Mouse (Mus musculus): Measurements from ENCODE around the gene Lipc. TPM values are rescaled to one million over a fixed set of nuclear protein-coding genes. Genes with fewer than 3 reads are reported as not detected.

Lipc gene
- polyA plus RNA-seq (2014; fragmentation: Nextera tagmentation; extraction: Ambion mirVana), result not detected in 2 replicates

DNA sequence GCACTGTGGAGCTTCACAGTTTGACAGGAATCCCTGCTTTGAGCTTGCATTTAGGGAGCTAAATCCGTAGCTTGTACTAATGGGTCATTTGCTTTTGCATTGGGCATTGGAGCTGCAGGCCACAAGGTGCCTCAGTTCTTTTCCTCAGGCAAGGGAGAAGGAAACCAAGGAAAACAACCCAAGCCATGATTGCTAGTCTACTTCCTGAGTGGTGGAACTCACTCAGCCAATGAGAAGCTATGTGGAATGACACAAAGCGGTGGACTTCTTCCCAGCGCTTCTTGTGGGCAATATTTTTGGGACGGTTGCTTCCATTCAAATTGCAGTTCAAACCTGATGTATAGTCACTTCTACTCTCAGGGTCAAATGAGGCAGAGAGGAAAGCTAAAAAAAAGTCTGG is at the start of gene Lipc:
Gene Lipc (minus strand): TSS at position 101 of the 400 bp plus-strand sequence.
- ATAC-seq (replicated peaks; ENCODE audit: low FRiP score, low TSS enrichment, low read depth) (no peak), DNase-seq (ENCODE audit: low spot score) (no peak)
- H3K4me1 ChIP-seq (replicated peaks; ENCODE audit: control insufficient read depth, insufficient read depth, low read length), result no peaks in the 10 kb centered on the region
- WGBS, result 87% methylated on average over 4 of the region's 4 CpGs
- H3K4me3 ChIP-seq (ENCODE audit: low read depth, low read length), result no peak within 1 kb of the TSS
- no peak within 1 kb of the TSS for H3K27ac ChIP-seq (ENCODE audit: low read depth)
- H3K4me2 ChIP-seq (ENCODE audit: low read length), result no peak within 1 kb of the TSS
- H3K27me3 ChIP-seq (replicated peaks; ENCODE audit: control insufficient read depth, insufficient read depth, low read length), result no peaks in the 10 kb centered on the region
- H3K9ac ChIP-seq (ENCODE audit: low read length), result no peak within 1 kb of the TSS
- H3K9me3 ChIP-seq (ENCODE audit: control insufficient read depth, low read length), result no peaks in the 10 kb centered on the region
- H3K36me3 ChIP-seq (ENCODE audit: control insufficient read depth, insufficient read depth, low read length), result no peaks in the 10 kb centered on the region

DNA sequence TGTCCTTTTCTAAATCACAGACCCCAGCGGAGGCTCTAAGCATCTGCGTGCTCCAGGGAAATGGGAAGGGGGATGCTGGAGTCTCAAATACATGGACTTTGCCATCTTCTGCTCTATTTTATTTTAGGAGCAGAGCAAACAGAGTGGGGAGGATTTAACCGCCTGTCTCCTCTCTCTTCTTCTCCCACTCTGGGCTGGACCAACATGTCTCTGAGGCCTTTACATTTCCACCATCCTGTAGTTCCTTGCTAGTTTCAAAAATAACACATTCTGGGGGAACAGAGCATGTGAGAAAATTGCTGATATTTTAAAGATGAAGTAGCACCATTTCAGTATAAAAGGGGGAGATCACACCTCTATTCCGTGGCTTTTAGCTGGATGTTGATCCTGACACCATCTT is 47.1 kb upstream of the Lipc start:
- 85% methylated on average over 4 of the region's 4 CpGs for WGBS
- no peak overlapping the region for H3K27ac ChIP-seq (ENCODE audit: low read depth)
- H3K4me2 ChIP-seq (ENCODE audit: low read length), result no peak overlapping the region
- H3K9ac ChIP-seq (ENCODE audit: low read length), result no peak overlapping the region
- H3K36me3 ChIP-seq (ENCODE audit: control insufficient read depth, insufficient read depth, low read length), result no peaks in the 10 kb centered on the region
- no peak for DNase-seq (ENCODE audit: low spot score)
- H3K4me3 ChIP-seq (ENCODE audit: low read depth, low read length), result no peak overlapping the region
- no peaks in the 10 kb centered on the region for H3K4me1 ChIP-seq (replicated peaks; ENCODE audit: control insufficient read depth, insufficient read depth, low read length)
- no peaks in the 10 kb centered on the region for H3K27me3 ChIP-seq (replicated peaks; ENCODE audit: control insufficient read depth, insufficient read depth, low read length)
- 0 out of 2 replicates have a peak, but pooled peaks cover 3% of the 10 kb centered on the region for H3K9me3 ChIP-seq (ENCODE audit: control insufficient read depth, low read length)
- no peak for ATAC-seq (replicated peaks; ENCODE audit: low FRiP score, low TSS enrichment, low read depth)

DNA sequence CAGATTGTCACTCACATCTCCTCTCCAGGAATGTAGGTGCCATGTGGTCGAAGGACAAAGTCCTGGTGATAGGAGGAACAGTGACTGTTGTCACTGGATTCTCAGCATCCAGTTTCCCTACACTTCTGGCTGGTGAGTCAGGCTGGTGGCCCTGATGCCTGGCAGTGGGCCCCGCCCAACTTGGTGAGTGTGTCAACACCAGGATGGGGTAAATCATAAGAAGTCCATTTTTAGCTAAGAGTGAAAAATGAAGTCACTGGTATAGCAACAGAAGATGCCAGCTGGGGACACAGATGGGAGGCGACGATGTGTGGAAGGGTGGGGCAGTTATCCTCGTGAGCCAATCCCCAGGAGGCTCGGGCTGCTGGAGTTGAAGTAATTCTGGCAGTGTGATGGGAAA is 46.7 kb upstream of the Lipc start:
- Histone ChIP-seq H3K4me3 (ENCODE audit: low read depth, low read length) (no peak overlapping the region), H3K36me3 (ENCODE audit: control insufficient read depth, insufficient read depth, low read length) (no peaks in the 10 kb centered on the region), H3K4me2 (ENCODE audit: low read length) (no peak overlapping the region), H3K27ac (ENCODE audit: low read depth) (no peak overlapping the region), H3K27me3 (replicated peaks; ENCODE audit: control insufficient read depth, insufficient read depth, low read length) (no peaks in the 10 kb centered on the region), H3K9ac (ENCODE audit: low read length) (no peak overlapping the region), H3K9me3 (ENCODE audit: control insufficient read depth, low read length) (0 out of 2 replicates have a peak, but pooled peaks cover 3% of the 10 kb centered on the region), H3K4me1 (replicated peaks; ENCODE audit: control insufficient read depth, insufficient read depth, low read length) (no peaks in the 10 kb centered on the region)
- DNase-seq (ENCODE audit: low spot score) (no peak), ATAC-seq (replicated peaks; ENCODE audit: low FRiP score, low TSS enrichment, low read depth) (no peak)
- 67% methylated on average over 6 of the region's 6 CpGs for WGBS

- H3K4me3 ChIP-seq (ENCODE audit: low read depth, low read length), result no peak overlapping the region
- H3K4me1 ChIP-seq (replicated peaks; ENCODE audit: control insufficient read depth, insufficient read depth, low read length), result no peaks in the 10 kb centered on the region
- H3K9me3 ChIP-seq (ENCODE audit: control insufficient read depth, low read length), result 0 out of 2 replicates have a peak, but pooled peaks cover 3% of the 10 kb centered on the region
- no peak overlapping the region for H3K9ac ChIP-seq (ENCODE audit: low read length)
- no peaks in the 10 kb centered on the region for H3K27me3 ChIP-seq (replicated peaks; ENCODE audit: control insufficient read depth, insufficient read depth, low read length)
- H3K36me3 ChIP-seq (ENCODE audit: control insufficient read depth, insufficient read depth, low read length), result no peaks in the 10 kb centered on the region
- DNase-seq (ENCODE audit: low spot score), result no peak
- no peak overlapping the region for H3K27ac ChIP-seq (ENCODE audit: low read depth)
- no peak overlapping the region for H3K4me2 ChIP-seq (ENCODE audit: low read length)
- no peak for ATAC-seq (replicated peaks; ENCODE audit: low FRiP score, low TSS enrichment, low read depth)
- 68% methylated on average over 6 of the region's 6 CpGs for WGBS
These were observed 41.3 kb upstream of the Lipc start for GRCm38 (mm10) chr9:70993326-70993725.

- H3K9ac ChIP-seq (ENCODE audit: low read length), result no peak overlapping the region
- no peaks in the 10 kb centered on the region for H3K27me3 ChIP-seq (replicated peaks; ENCODE audit: control insufficient read depth, insufficient read depth, low read length)
- WGBS, result 87% methylated on average over 5 of the region's 5 CpGs
- H3K4me2 ChIP-seq (ENCODE audit: low read length), result no peak overlapping the region
- no peak for ATAC-seq (replicated peaks; ENCODE audit: low FRiP score, low TSS enrichment, low read depth)
- H3K27ac ChIP-seq (ENCODE audit: low read depth), result no peak overlapping the region
- H3K4me3 ChIP-seq (ENCODE audit: low read depth, low read length), result no peak overlapping the region
- no peaks in the 10 kb centered on the region for H3K36me3 ChIP-seq (ENCODE audit: control insufficient read depth, insufficient read depth, low read length)
- DNase-seq (ENCODE audit: low spot score), result no peak
- H3K9me3 ChIP-seq (ENCODE audit: control insufficient read depth, low read length), result no peaks in the 10 kb centered on the region
- no peaks in the 10 kb centered on the region for H3K4me1 ChIP-seq (replicated peaks; ENCODE audit: control insufficient read depth, insufficient read depth, low read length)
These were observed 39.4 kb upstream of the Lipc start for GRCm38 (mm10) chr9:70991401-70991800.

- ATAC-seq (replicated peaks; ENCODE audit: low FRiP score, low TSS enrichment, low read depth) (no peak), DNase-seq (ENCODE audit: low spot score) (no peak)
- H3K27ac ChIP-seq (ENCODE audit: low read depth), result no peak overlapping the region
- H3K4me3 ChIP-seq (ENCODE audit: low read depth, low read length), result no peak overlapping the region
- 47% methylated on average over 2 of the region's 2 CpGs for WGBS
- H3K4me2 ChIP-seq (ENCODE audit: low read length), result no peak overlapping the region
- H3K27me3 ChIP-seq (replicated peaks; ENCODE audit: control insufficient read depth, insufficient read depth, low read length), result no peaks in the 10 kb centered on the region
- H3K9ac ChIP-seq (ENCODE audit: low read length), result no peak overlapping the region
- no peaks in the 10 kb centered on the region; the same call in 1 of the 2 replicates for H3K9me3 ChIP-seq (ENCODE audit: control insufficient read depth, low read length)
- H3K36me3 ChIP-seq (ENCODE audit: control insufficient read depth, insufficient read depth, low read length), result no peaks in the 10 kb centered on the region
- no peaks in the 10 kb centered on the region for H3K4me1 ChIP-seq (replicated peaks; ENCODE audit: control insufficient read depth, insufficient read depth, low read length)
These were observed 35.2 kb upstream of the Lipc start for GRCm38 (mm10) chr9:70987210-70987609.

DNA sequence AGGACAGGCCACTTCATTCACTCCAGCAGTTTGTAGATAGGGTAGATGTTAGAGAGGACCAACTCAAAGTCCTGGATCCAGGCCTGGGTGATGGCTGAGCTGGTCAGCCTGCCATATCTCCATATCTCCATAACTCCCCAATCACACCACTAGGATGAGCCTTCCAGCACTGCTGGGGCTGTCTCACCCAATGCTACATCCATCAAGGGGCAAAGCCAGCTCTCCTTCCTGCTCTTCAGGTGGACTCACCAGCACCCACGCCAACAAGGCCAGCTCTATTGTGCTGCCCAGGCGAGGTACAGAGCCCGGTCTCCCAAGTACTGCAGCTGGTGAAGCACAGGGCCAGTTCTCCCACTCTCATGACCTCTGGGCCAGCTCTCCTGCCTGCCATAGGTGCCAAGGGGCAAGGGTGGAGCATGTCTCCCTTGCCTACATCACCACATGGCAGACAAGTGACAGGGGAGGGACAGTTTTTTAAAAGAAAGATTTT is 31.0 kb upstream of the Lipc start:
- DNase-seq (ENCODE audit: low spot score), result no peak
- Histone ChIP-seq H3K27ac (ENCODE audit: low read depth) (no peak overlapping the region), H3K36me3 (ENCODE audit: control insufficient read depth, insufficient read depth, low read length) (no peaks in the 10 kb centered on the region), H3K27me3 (replicated peaks; ENCODE audit: control insufficient read depth, insufficient read depth, low read length) (no peaks in the 10 kb centered on the region), H3K4me2 (ENCODE audit: low read length) (no peak overlapping the region), H3K4me3 (ENCODE audit: low read depth, low read length) (no peak overlapping the region), H3K9me3 (ENCODE audit: control insufficient read depth, low read length) (peaks cover 6% of the 10 kb centered on the region), H3K9ac (ENCODE audit: low read length) (no peak overlapping the region), H3K4me1 (replicated peaks; ENCODE audit: control insufficient read depth, insufficient read depth, low read length) (no peaks in the 10 kb centered on the region)
- 95% methylated on average over 3 of the region's 3 CpGs for WGBS
- no peak for ATAC-seq (replicated peaks; ENCODE audit: low FRiP score, low TSS enrichment, low read depth)

DNA sequence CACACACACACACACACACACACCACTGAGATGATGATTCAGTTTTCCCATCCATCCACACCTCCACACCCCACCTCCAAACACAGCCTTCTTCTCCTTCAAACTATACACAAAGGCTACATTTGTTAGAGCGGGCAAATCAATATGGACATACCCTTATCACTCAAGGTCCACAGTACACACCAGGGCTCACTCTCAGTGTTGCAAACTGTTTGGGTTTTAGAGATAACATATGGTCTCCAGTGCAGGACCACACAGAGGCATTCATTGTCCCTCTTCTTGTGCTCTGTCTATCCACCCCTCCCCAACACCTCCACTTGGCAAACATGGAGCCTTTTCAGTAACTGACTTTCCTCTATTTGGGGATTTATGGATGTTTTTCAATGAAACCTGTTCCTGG is 29.7 kb upstream of the Lipc start:
- no peak overlapping the region for H3K9ac ChIP-seq (ENCODE audit: low read length)
- 61% methylated on average over 1 of the region's 1 CpGs for WGBS
- no peaks in the 10 kb centered on the region for H3K36me3 ChIP-seq (ENCODE audit: control insufficient read depth, insufficient read depth, low read length)
- H3K9me3 ChIP-seq (ENCODE audit: control insufficient read depth, low read length), result peaks cover 6% of the 10 kb centered on the region
- no peak overlapping the region for H3K4me2 ChIP-seq (ENCODE audit: low read length)
- no peaks in the 10 kb centered on the region for H3K4me1 ChIP-seq (replicated peaks; ENCODE audit: control insufficient read depth, insufficient read depth, low read length)
- no peak overlapping the region for H3K27ac ChIP-seq (ENCODE audit: low read depth)
- H3K27me3 ChIP-seq (replicated peaks; ENCODE audit: control insufficient read depth, insufficient read depth, low read length), result no peaks in the 10 kb centered on the region
- ATAC-seq (replicated peaks; ENCODE audit: low FRiP score, low TSS enrichment, low read depth) (peak; percentile 92), DNase-seq (ENCODE audit: low spot score) (no peak)
- H3K4me3 ChIP-seq (ENCODE audit: low read depth, low read length), result no peak overlapping the region

- no peak for DNase-seq (ENCODE audit: low spot score)
- Histone ChIP-seq H3K4me3 (ENCODE audit: low read depth, low read length) (no peak overlapping the region), H3K4me2 (ENCODE audit: low read length) (no peak overlapping the region), H3K36me3 (ENCODE audit: control insufficient read depth, insufficient read depth, low read length) (no peaks in the 10 kb centered on the region), H3K27me3 (replicated peaks; ENCODE audit: control insufficient read depth, insufficient read depth, low read length) (no peaks in the 10 kb centered on the region), H3K9ac (ENCODE audit: low read length) (no peak overlapping the region), H3K9me3 (ENCODE audit: control insufficient read depth, low read length) (peaks cover 6% of the 10 kb centered on the region), H3K27ac (ENCODE audit: low read depth) (no peak overlapping the region), H3K4me1 (replicated peaks; ENCODE audit: control insufficient read depth, insufficient read depth, low read length) (no peaks in the 10 kb centered on the region)
- no peak for ATAC-seq (replicated peaks; ENCODE audit: low FRiP score, low TSS enrichment, low read depth)
- 88% methylated on average over 2 of the region's 2 CpGs for WGBS
These were observed 27.6 kb upstream of the Lipc start for GRCm38 (mm10) chr9:70979641-70980040.

Measured in intestine, embryonic 14.5 days (tissue).